Mouse (Mus musculus) stomach, embryonic 16.5 days (tissue): ENCODE results near the gene Rala. TPM values are rescaled to one million over a fixed set of nuclear protein-coding genes. Genes with fewer than 3 reads are reported as not detected.

Experiments used
- ATAC-seq: fragments of 200-750 bp; cut with Nextera tagmentation; 2 replicates; pipeline ENCODE4 v1.8.0; 2017; ENCODE audit warnings: moderate number of reproducible peaks, moderate TSS enrichment; ENCODE audit not compliant: insufficient read depth, low FRiP score
- H3K27ac ChIP-seq: fragments of 300-500 bp; sonication (generic); 2 replicates; pipeline ENCODE4 v1.5.1; 2014; ENCODE audit warnings: low read length
- H3K27me3 ChIP-seq: fragments of 300-500 bp; sonication (generic); 2 replicates; pipeline ENCODE4 v1.6.1; 2014; ENCODE audit warnings: low read length, control low read depth, mixed read lengths; ENCODE audit not compliant: control insufficient read depth, insufficient read depth
- H3K36me3 ChIP-seq: fragments of 300-500 bp; sonication (generic); 2 replicates; pipeline ENCODE4 v1.6.1; 2014; ENCODE audit warnings: low read length; ENCODE audit not compliant: control insufficient read depth, insufficient read depth
- H3K4me1 ChIP-seq: fragments of 300-500 bp; sonication (generic); 2 replicates; pipeline ENCODE4 v1.6.1; 2014; ENCODE audit warnings: low read length, control low read depth, mixed read lengths; ENCODE audit not compliant: control insufficient read depth, insufficient read depth
- H3K4me2 ChIP-seq: fragments of 300-500 bp; sonication (generic); 2 replicates; pipeline ENCODE4 v1.6.1; 2014; ENCODE audit warnings: low read depth, low read length, mixed read lengths
- H3K4me3 ChIP-seq: fragments of 300-500 bp; sonication (generic); replicated peaks from 2 replicates; pipeline ENCODE4 v1.5.1; 2014; ENCODE audit warnings: mild to moderate bottlenecking, low read length
- H3K9ac ChIP-seq: fragments of 300-500 bp; sonication (generic); 2 replicates; pipeline ENCODE4 v1.6.1; 2014; ENCODE audit warnings: low read length
- H3K9me3 ChIP-seq: fragments of 300-500 bp; sonication (generic); replicated peaks from 2 replicates; pipeline ENCODE4 v1.6.1; 2016; ENCODE audit warnings: low read length, control low read depth; ENCODE audit not compliant: control insufficient read depth
- WGBS: fragments of 180-500 bp; shearing (Covaris S2); extraction: QIAGEN DNeasy Blood & Tissue Kit; methylation state at CpG from one replicate; pipeline ENCODE4 v1.1.7; 2014; 5-methylcytosine and 5-hydroxymethylcytosine counted together
- polyA plus RNA-seq: library from polyadenylated mRNA; unstranded; fragments of >200 nt; fragmentation: Nextera tagmentation; extraction: Ambion mirVana; gene quantifications from 2 replicates; pipeline ENCODE4 v1.2.1, GENCODE M21; 2015

Rala gene
- polyA plus RNA-seq, 1 experiment from 2014 or later: 89.4 TPM

- ATAC-seq: no peak
- Histone ChIP-seq H3K4me3 (no peak overlapping the region), H3K4me2 (no peak overlapping the region), H3K9ac (no peak overlapping the region), H3K4me1 (no peaks in the 10 kb centered on the region), H3K27ac (no peak overlapping the region), H3K9me3 (no peaks in the 10 kb centered on the region), H3K27me3 (no peaks in the 10 kb centered on the region), H3K36me3 (no peaks in the 10 kb centered on the region)
- WGBS: 73% methylated on average over 3 of the region's 3 CpGs
Observed at GRCm38 (mm10) chr13:17832940-17833339, 111.1 kb downstream of the Rala start.

Other genes with a start within 250 kb of the Rala start
- gene Mplkip, start 249.0 kb downstream of the Rala start, polyA plus RNA-seq: 31.7 and 34.5 TPM in 2 replicates
- 5.6 and 6.6 TPM in 2 replicates for gene Sugct, start 248.7 kb downstream of the Rala start, polyA plus RNA-seq
- 9.8 and 12.9 TPM in 2 replicates for gene Cdk13, start 139.1 kb downstream of the Rala start, polyA plus RNA-seq
- gene Yae1d1, start 49.1 kb upstream of the Rala start, polyA plus RNA-seq: 56.0 and 58.5 TPM in 2 replicates